Mouse (Mus musculus) B cell, adult 2 months (primary cell): ENCODE measurements around the gene Cldn34c4.

Source experiments
- DNase-seq, 2 experiments: peaks; one replicate each; pipeline ENCODE4 v3.0.0; 2022

Cldn34c4 gene

GRCm38 (mm10) chrX:127736454-127736853, at the start of gene Cldn34c4:
TSS of gene Cldn34c4 (minus strand) at chrX:127736554.
- DNase-seq = no peak

DNA sequence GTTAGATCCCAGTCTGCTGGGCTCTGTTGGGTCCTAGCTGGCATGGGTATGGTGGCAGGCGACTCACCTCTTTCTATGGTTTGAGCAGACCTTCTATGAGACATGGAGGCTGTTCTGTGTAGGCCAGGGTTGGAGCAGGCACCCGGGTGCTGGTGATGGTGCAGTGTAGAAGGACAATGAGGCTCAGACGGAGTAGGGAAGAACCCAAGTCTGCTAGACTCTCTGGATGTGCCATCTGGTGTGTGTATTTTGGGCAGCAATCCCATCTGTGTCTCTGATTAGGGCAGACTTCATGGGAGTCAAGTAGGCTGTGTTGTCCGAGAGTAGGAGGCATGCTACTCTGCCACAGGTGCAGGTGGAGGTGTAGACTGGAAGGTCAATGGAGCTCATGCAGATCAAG, 10.7 kb upstream of the Cldn34c4 start:
- DNase-seq = no peak
